In the genomic region with DNA sequence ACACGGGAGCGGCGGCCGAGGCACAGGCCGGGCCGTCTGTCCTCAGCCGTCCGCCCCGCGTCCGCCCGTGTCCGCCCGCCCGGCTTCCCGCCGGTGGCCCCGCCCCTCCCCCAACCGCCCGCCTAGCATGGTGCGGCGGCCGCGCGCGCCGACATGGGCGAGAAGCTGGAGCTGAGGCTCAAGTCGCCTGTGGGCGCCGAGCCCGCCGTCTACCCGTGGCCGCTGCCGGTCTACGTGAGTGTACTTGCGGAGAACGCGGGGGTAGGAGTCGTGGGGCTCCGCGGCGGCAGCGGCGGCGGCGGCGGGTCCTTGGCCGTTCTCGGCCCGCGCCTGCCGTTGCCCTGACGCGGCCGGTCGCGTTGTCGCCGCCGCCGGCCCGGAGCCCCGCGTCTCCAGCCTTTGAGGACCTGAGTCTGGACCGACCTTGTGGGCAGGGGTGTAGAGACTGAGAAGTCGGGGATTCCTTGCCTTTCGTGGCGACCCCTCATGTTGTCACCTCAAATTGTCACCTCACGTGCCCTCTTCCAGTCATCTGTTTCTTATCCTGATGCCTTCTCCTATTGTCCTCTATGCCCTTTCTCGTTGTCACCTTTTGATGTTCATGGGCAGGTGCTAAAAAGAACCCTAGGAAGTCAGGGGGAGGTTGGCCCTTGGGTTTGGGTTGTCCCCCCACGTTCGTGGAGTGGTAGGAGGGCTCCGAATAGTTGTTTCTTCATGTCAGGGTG, we compare ENCODE assay signal across 8 mouse cellular contexts. TPM values are rescaled to one million over a fixed set of nuclear protein-coding genes. Genes with fewer than 3 reads are reported as not detected.
A peak's percentile ranks its signal among the peaks of the same experiment; 100 is the strongest.
DNase-seq lines count a peak whose midpoint lies in the region; ATAC-seq and TF ChIP-seq lines count a peak whose summit lies in the region.

No protein-coding gene starts in this region.

- no peak for DNase-seq in heart, embryonic 10.5 days (ENCODE audit: low spot score)
- no peak for DNase-seq in heart, postnatal 14 days
- no peak for DNase-seq in G1E (ENCODE audit: low spot score)
- no peak for DNase-seq in heart, postnatal 0 days (ENCODE audit: low spot score)
- DNase-seq in midbrain, embryonic 10.5 days (ENCODE audit: low spot score): no peak
- no peak for DNase-seq in frontal cortex, postnatal 14 days (ENCODE audit: low spot score in 2 of 2)
- no peak for DNase-seq in adrenal gland, adult 8-10 months

- no peaks in the 10 kb centered on the region for H3K36me3 ChIP-seq in heart, embryonic 10.5 days
- peaks cover 43% of the 10 kb centered on the region for H3K36me3 ChIP-seq in G1E (replicated peaks)
- H3K36me3 ChIP-seq in heart, postnatal 0 days (replicated peaks; ENCODE audit: control insufficient read depth, insufficient read depth, low read length): no peaks in the 10 kb centered on the region
- H3K36me3 ChIP-seq in midbrain, embryonic 10.5 days: no peaks in the 10 kb centered on the region

- TF ChIP-seq CTCF in G1E (IDR thresholded peaks at IDR 0.05; ENCODE audit: low read depth, low read length): no peak
- no peak for TF ChIP-seq CTCF in heart, postnatal 0 days (IDR thresholded peaks at IDR 0.05; ENCODE audit: low read depth)

- peak overlapping the region; percentile 100 for H3K4me3 ChIP-seq in heart, embryonic 10.5 days
- H3K4me3 ChIP-seq in G1E (ENCODE audit: low read depth, low read length): peak overlapping the region; percentile 92
- H3K4me3 ChIP-seq in heart, postnatal 0 days (ENCODE audit: low read depth, low read length): peak overlapping the region; percentile 96
- peak overlapping the region; percentile 98 for H3K4me3 ChIP-seq in midbrain, embryonic 10.5 days

- H3K4me2 ChIP-seq in heart, postnatal 0 days (ENCODE audit: low read depth, low read length): peak overlapping the region; percentile 93

- peaks cover 68% of the 10 kb centered on the region for H3K4me1 ChIP-seq in heart, embryonic 10.5 days
- H3K4me1 ChIP-seq in G1E (ENCODE audit: insufficient read depth, low read depth, low read length): peaks cover 74% of the 10 kb centered on the region
- H3K4me1 ChIP-seq in heart, postnatal 0 days (ENCODE audit: control insufficient read depth, insufficient read depth): peaks cover 54% of the 10 kb centered on the region
- peaks cover 59% of the 10 kb centered on the region for H3K4me1 ChIP-seq in midbrain, embryonic 10.5 days

- peak overlapping the region; percentile 100 for H3K27ac ChIP-seq in heart, embryonic 10.5 days
- H3K27ac ChIP-seq in heart, postnatal 0 days (ENCODE audit: low read depth): peak overlapping the region; percentile 87
- peak overlapping the region; percentile 99 for H3K27ac ChIP-seq in midbrain, embryonic 10.5 days (replicated peaks)

- no peak for ATAC-seq in G1E (ENCODE audit: extremely low read depth, insufficient number of reproducible peaks, low FRiP score, poor library complexity, severe bottlenecking)
- peak; percentile 1; the same call in 1 of the 2 replicates for ATAC-seq in heart, postnatal 0 days (ENCODE audit: insufficient read depth, low read depth)
- no peak for ATAC-seq in megakaryocyte-erythroid progenitor cell, adult 5-6 weeks (replicated peaks; ENCODE audit: low FRiP score, low TSS enrichment, poor library complexity, severe bottlenecking)

- H3K9me3 ChIP-seq in heart, embryonic 10.5 days: no peaks in the 10 kb centered on the region
- no peaks in the 10 kb centered on the region for H3K9me3 ChIP-seq in G1E (replicated peaks)
- no peaks in the 10 kb centered on the region for H3K9me3 ChIP-seq in heart, postnatal 0 days (replicated peaks; ENCODE audit: control insufficient read depth, low read length)
- no peaks in the 10 kb centered on the region for H3K9me3 ChIP-seq in midbrain, embryonic 10.5 days (replicated peaks)

- H3K27me3 ChIP-seq in heart, embryonic 10.5 days (ENCODE audit: insufficient read depth, poor library complexity, severe bottlenecking): no peaks in the 10 kb centered on the region
- H3K27me3 ChIP-seq in G1E (ENCODE audit: insufficient read depth, low read length): no peaks in the 10 kb centered on the region
- no peaks in the 10 kb centered on the region for H3K27me3 ChIP-seq in heart, postnatal 0 days (ENCODE audit: control insufficient read depth, insufficient read depth, low read length)
- no peaks in the 10 kb centered on the region for H3K27me3 ChIP-seq in midbrain, embryonic 10.5 days (ENCODE audit: low read depth, poor library complexity, severe bottlenecking)

- intact Hi-C loops in heart, postnatal 14 days (cut with DNase I): no loop called here

- no peak for TF ChIP-seq EP300 in heart, postnatal 0 days (IDR thresholded peaks at IDR 0.05; ENCODE audit: low read depth)

- under 1% methylated on average over 75 of the region's 75 CpGs for WGBS in heart, embryonic 10.5 days
- 1% methylated on average over 54 of the region's 75 CpGs for WGBS in heart, postnatal 0 days
- WGBS in midbrain, embryonic 10.5 days: under 1% methylated on average over 71 of the region's 75 CpGs

- peak overlapping the region; percentile 97 for H3K9ac ChIP-seq in heart, postnatal 0 days (replicated peaks; ENCODE audit: low read depth, low read length)

RNA-seq across cellular contexts. Expression of a gene that starts 0.4 kb away (rescaled TPM):
- 25.6 and 26.1 TPM in 2 replicates for polyA plus RNA-seq in heart, embryonic 10.5 days (2016; fragmentation: Nextera tagmentation; extraction: Ambion mirVana)
- 10 to 100 TPM; 55.1 to 56.3 TPM for total RNA-seq in heart, postnatal 14 days (2021)
- total RNA-seq in G1E (2014; fragmentation: Nextera tagmentation) (95.3 and 105 TPM in 2 replicates), G1E (2017) (8.7 and 9.0 TPM in 2 replicates)
- 118 and 121 TPM in 2 replicates for polyA plus RNA-seq in G1E (2012)
- 19.4 and 32.8 TPM in 2 replicates for total RNA-seq in heart, postnatal 0 days (2014; rRNA removed; ENCODE audit: low replicate concordance)
- polyA plus RNA-seq in heart, postnatal 0 days (2015; fragmentation: Nextera tagmentation; extraction: Ambion mirVana): 13.1 and 14.0 TPM in 2 replicates
- 19.1 and 19.8 TPM in 2 replicates for polyA plus RNA-seq in midbrain, embryonic 10.5 days (2016; fragmentation: Nextera tagmentation; extraction: Ambion mirVana)
- total RNA-seq in megakaryocyte-erythroid progenitor cell, adult 5-6 weeks (2014; fragmentation: Nextera tagmentation): 67.0 and 83.2 TPM in 2 replicates
- total RNA-seq in megakaryocyte-erythroid progenitor cell, adult 5-6 weeks (2017): 9.9 and 14.0 TPM in 2 replicates
- 10 to 100 TPM; 35.0 to 78.6 (median 57.4) TPM for total RNA-seq in adrenal gland, adult 8-10 months (2022)

RNA-seq across cellular contexts. Expression of a gene that starts 13.4 kb away (rescaled TPM):
- polyA plus RNA-seq in heart, embryonic 10.5 days (2016; fragmentation: Nextera tagmentation; extraction: Ambion mirVana): 53.1 and 60.4 TPM in 2 replicates
- 10 to 100 TPM; 44.6 to 47.8 TPM for total RNA-seq in heart, postnatal 14 days (2021)
- total RNA-seq in G1E (2014; fragmentation: Nextera tagmentation): 121 and 133 TPM in 2 replicates
- 72.3 and 88.3 TPM in 2 replicates for total RNA-seq in G1E (2017)
- polyA plus RNA-seq in G1E (2012): 37.4 and 39.4 TPM in 2 replicates
- 72.7 and 77.9 TPM in 2 replicates for total RNA-seq in heart, postnatal 0 days (2014; rRNA removed; ENCODE audit: low replicate concordance)
- 31.6 and 34.3 TPM in 2 replicates for polyA plus RNA-seq in heart, postnatal 0 days (2015; fragmentation: Nextera tagmentation; extraction: Ambion mirVana)
- 57.1 and 62.5 TPM in 2 replicates for polyA plus RNA-seq in midbrain, embryonic 10.5 days (2016; fragmentation: Nextera tagmentation; extraction: Ambion mirVana)
- 54.1 and 79.5 TPM in 2 replicates for total RNA-seq in megakaryocyte-erythroid progenitor cell, adult 5-6 weeks (2014; fragmentation: Nextera tagmentation)
- 36.6 and 37.8 TPM in 2 replicates for total RNA-seq in megakaryocyte-erythroid progenitor cell, adult 5-6 weeks (2017)
- total RNA-seq in adrenal gland, adult 8-10 months (2022): 100 to 1,000 TPM in 2 of 4 experiments, 10 to 100 TPM in 2; 91.8 to 136 (median 113) TPM

RNA-seq across cellular contexts. Expression of a gene that starts 42.5 kb away (rescaled TPM):
- polyA plus RNA-seq in heart, embryonic 10.5 days (2016; fragmentation: Nextera tagmentation; extraction: Ambion mirVana): 70.6 and 84.1 TPM in 2 replicates
- total RNA-seq in heart, postnatal 14 days (2021): 10 to 100 TPM; 27.0 to 31.6 TPM
- total RNA-seq in G1E (2014; fragmentation: Nextera tagmentation) (142 and 172 TPM in 2 replicates), G1E (2017) (8.7 and 9.9 TPM in 2 replicates)
- polyA plus RNA-seq in G1E (2012): 652 and 920 TPM in 2 replicates
- 8.8 and 12.7 TPM in 2 replicates for total RNA-seq in heart, postnatal 0 days (2014; rRNA removed; ENCODE audit: low replicate concordance)
- 25.2 and 26.0 TPM in 2 replicates for polyA plus RNA-seq in heart, postnatal 0 days (2015; fragmentation: Nextera tagmentation; extraction: Ambion mirVana)
- polyA plus RNA-seq in midbrain, embryonic 10.5 days (2016; fragmentation: Nextera tagmentation; extraction: Ambion mirVana): 108 and 112 TPM in 2 replicates
- 97.7 and 118 TPM in 2 replicates for total RNA-seq in megakaryocyte-erythroid progenitor cell, adult 5-6 weeks (2014; fragmentation: Nextera tagmentation)
- total RNA-seq in megakaryocyte-erythroid progenitor cell, adult 5-6 weeks (2017): 24.1 and 27.1 TPM in 2 replicates
- 10 to 100 TPM; 52.0 to 78.6 (median 55.5) TPM for total RNA-seq in adrenal gland, adult 8-10 months (2022)

RNA-seq across cellular contexts. Expression of a gene that starts 43.0 kb away (rescaled TPM):
- 116 and 151 TPM in 2 replicates for polyA plus RNA-seq in heart, embryonic 10.5 days (2016; fragmentation: Nextera tagmentation; extraction: Ambion mirVana)
- 10 to 100 TPM; 35.7 to 36.3 TPM for total RNA-seq in heart, postnatal 14 days (2021)
- 122 and 192 TPM in 2 replicates for total RNA-seq in G1E (2014; fragmentation: Nextera tagmentation)
- 58.1 and 68.0 TPM in 2 replicates for total RNA-seq in G1E (2017)
- polyA plus RNA-seq in G1E (2012): 285 and 325 TPM in 2 replicates
- total RNA-seq in heart, postnatal 0 days (2014; rRNA removed; ENCODE audit: low replicate concordance): 29.3 and 50.6 TPM in 2 replicates
- 41.8 and 44.4 TPM in 2 replicates for polyA plus RNA-seq in heart, postnatal 0 days (2015; fragmentation: Nextera tagmentation; extraction: Ambion mirVana)
- 184 and 191 TPM in 2 replicates for polyA plus RNA-seq in midbrain, embryonic 10.5 days (2016; fragmentation: Nextera tagmentation; extraction: Ambion mirVana)
- 114 and 155 TPM in 2 replicates for total RNA-seq in megakaryocyte-erythroid progenitor cell, adult 5-6 weeks (2014; fragmentation: Nextera tagmentation)
- total RNA-seq in megakaryocyte-erythroid progenitor cell, adult 5-6 weeks (2017): 41.1 and 51.5 TPM in 2 replicates
- 100 to 1,000 TPM in 3 of 4 experiments, 10 to 100 TPM in 1; 92.4 to 130 (median 107) TPM for total RNA-seq in adrenal gland, adult 8-10 months (2022)

RNA-seq across cellular contexts. Expression of a gene that starts 49.6 kb away (rescaled TPM):
- polyA plus RNA-seq in heart, embryonic 10.5 days (2016; fragmentation: Nextera tagmentation; extraction: Ambion mirVana): not detected in 2 replicates
- under 1 TPM; 0.56 to 0.65 TPM for total RNA-seq in heart, postnatal 14 days (2021)
- 1.7 and 1.8 TPM in 2 replicates for total RNA-seq in G1E (2014; fragmentation: Nextera tagmentation)
- 0.17 and 0.27 TPM in 2 replicates for total RNA-seq in G1E (2017)
- polyA plus RNA-seq in G1E (2012): 1.6 and 1.8 TPM in 2 replicates
- total RNA-seq in heart, postnatal 0 days (2014; rRNA removed; ENCODE audit: low replicate concordance): 4.0 TPM in 1 of 2 replicates, not detected in the other
- 0.18 and 0.22 TPM in 2 replicates for polyA plus RNA-seq in heart, postnatal 0 days (2015; fragmentation: Nextera tagmentation; extraction: Ambion mirVana)
- polyA plus RNA-seq in midbrain, embryonic 10.5 days (2016; fragmentation: Nextera tagmentation; extraction: Ambion mirVana): 0.07 TPM in 1 of 2 replicates, not detected in the other
- total RNA-seq in megakaryocyte-erythroid progenitor cell, adult 5-6 weeks (2014; fragmentation: Nextera tagmentation): 0.59 TPM in 1 of 2 replicates, not detected in the other
- not detected in 2 replicates for total RNA-seq in megakaryocyte-erythroid progenitor cell, adult 5-6 weeks (2017)
- 1 to 10 TPM in 1 of 4 experiments, under 1 TPM in 3; 0.20 to 1.3 (median 0.68) TPM for total RNA-seq in adrenal gland, adult 8-10 months (2022)
